ENCODE assay signal across 21 mouse cellular contexts in the genomic region with DNA sequence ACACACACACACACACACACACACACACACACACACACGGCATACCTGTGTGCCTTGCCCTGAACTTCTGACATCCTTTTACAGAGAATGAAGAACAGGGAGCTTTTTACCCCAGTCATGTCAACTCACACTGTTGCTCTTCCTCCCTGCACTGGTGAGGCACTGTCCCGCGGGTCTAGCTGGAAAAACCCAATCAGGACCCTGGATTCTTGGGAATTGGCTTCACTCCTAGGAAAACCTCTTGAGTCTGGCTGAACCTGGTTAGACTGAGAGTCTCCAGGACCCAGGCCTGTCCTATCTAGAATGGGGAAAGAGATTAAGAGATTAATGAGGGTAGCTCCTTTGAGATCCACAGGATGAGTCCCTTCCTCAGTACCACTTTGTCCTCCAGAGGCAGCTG. TPM values are rescaled to one million over a fixed set of nuclear protein-coding genes. Genes with fewer than 3 reads are reported as not detected.
A peak's percentile ranks its signal among the peaks of the same experiment; 100 is the strongest.
DNase-seq lines count a peak whose midpoint lies in the region; ATAC-seq lines count a peak whose summit lies in the region.
"Had no signal": no experiment of that assay in that cellular context is flagged by ENCODE, and none has a peak within 500 bp of the region (broad histone marks: within the 10 kb centered on the region; RNA-seq: fewer than 3 reads in every experiment).

No protein-coding gene starts in this region.

- no peaks in the 10 kb centered on the region for H3K36me3 ChIP-seq in midbrain, embryonic 15.5 days (replicated peaks)
- H3K36me3 ChIP-seq: G1E had no signal

- no peaks in the 10 kb centered on the region for H3K9me3 ChIP-seq in midbrain, embryonic 15.5 days

- no peak overlapping the region for H3K27ac ChIP-seq in midbrain, embryonic 15.5 days

- H3K9ac ChIP-seq in midbrain, embryonic 15.5 days: no peak overlapping the region

- DNase-seq in adrenal gland, adult 2 months: peak; percentile 10
- no peak for DNase-seq in adrenal gland, postnatal 25 days
- DNase-seq in 3T3-L1 (ENCODE audit: low read depth, low spot score) (peak; percentile 82), NIH3T3 (ENCODE audit: low read depth) (peak; percentile 51), adipocyte (ENCODE audit: low spot score) (peak; percentile 5)
- no peak for DNase-seq in gastrocnemius, postnatal 25 days
- DNase-seq in ovary, postnatal 10 days (ENCODE audit: low spot score): no peak
- DNase-seq: B cell, adult 2 months; cerebellum, adult 11 months; cerebellum, adult 11-12 months; cerebellum, adult 18-20 months; cerebellum, adult 2 months; cerebellum, adult 8-10 months; cerebellum, adult 9-10 months; cerebellum, adult 9-11 months had no signal

- 76% methylated on average over 3 of the region's 3 CpGs for WGBS in midbrain, embryonic 15.5 days

- no peak overlapping the region for H3K4me2 ChIP-seq in midbrain, embryonic 15.5 days

- ATAC-seq in midbrain, embryonic 15.5 days (replicated peaks): no peak
- ATAC-seq: activated CD4-positive, CD25-positive, alpha-beta regulatory T cell, adult 4 months; CD4-positive, CD25-positive, alpha-beta regulatory T cell, adult 4 months; Patski had no signal

- no peaks in the 10 kb centered on the region for H3K4me1 ChIP-seq in midbrain, embryonic 15.5 days

- no peaks in the 10 kb centered on the region for H3K27me3 ChIP-seq in midbrain, embryonic 15.5 days (replicated peaks)
- H3K27me3 ChIP-seq: CH12.LX, Patski had no signal

- no peak overlapping the region for H3K4me3 ChIP-seq in midbrain, embryonic 15.5 days

RNA-seq across cellular contexts. Expression of a gene that starts 54.5 kb away (rescaled TPM):
- 10 to 100 TPM; 27.5 to 34.0 TPM for total RNA-seq in adrenal gland, adult 2 months (2021)
- polyA plus RNA-seq in adrenal gland, adult 2 months (2012; rRNA removed): 26.3 and 36.6 TPM in 2 replicates
- total RNA-seq in adrenal gland, postnatal 25 days (2021): 30.1 and 34.5 TPM in 2 replicates
- total RNA-seq in gastrocnemius, postnatal 25 days (2021): 1 to 10 TPM; 7.2 to 7.6 TPM
- 6.1 and 6.2 TPM in 2 replicates for polyA plus RNA-seq in midbrain, embryonic 15.5 days (2015; fragmentation: Nextera tagmentation; extraction: Ambion mirVana)

Comparison
In these comparisons a context has a peak if more than half of its experiments do, and no peak if none do; other contexts are left out.
1. DNase-seq: peak in adrenal gland, adult 2 months (single experiment), 3T3-L1 (single experiment), NIH3T3 (single experiment) and adipocyte (single experiment); none in adrenal gland, postnatal 25 days (single experiment), gastrocnemius, postnatal 25 days (single experiment) and ovary, postnatal 10 days (single experiment).